Mouse (Mus musculus) neural tube, embryonic 15.5 days (tissue): Measurements from ENCODE around the gene Shroom3. TPM values are rescaled to one million over a fixed set of nuclear protein-coding genes. Genes with fewer than 3 reads are reported as not detected.

Experiments
- ATAC-seq: fragments of 200-750 bp; cut with Nextera tagmentation; 2 replicates; pipeline ENCODE4 v1.8.0; 2017; ENCODE audit warnings: mild to moderate bottlenecking, moderate TSS enrichment, moderate library complexity; ENCODE audit not compliant: low FRiP score
- H3K27ac ChIP-seq: fragments of 300-500 bp; sonication (generic); replicated peaks from 2 replicates; pipeline ENCODE4 v1.5.1; 2015; ENCODE audit warnings: mild to moderate bottlenecking, inconsistent platforms
- H3K27me3 ChIP-seq: fragments of 300-500 bp; sonication (generic); replicated peaks from 2 replicates; pipeline ENCODE4 v1.6.1; 2015; ENCODE audit warnings: inconsistent platforms
- H3K36me3 ChIP-seq: fragments of 300-500 bp; sonication (generic); 2 replicates; pipeline ENCODE4 v1.6.1; 2015; ENCODE audit warnings: inconsistent platforms
- H3K4me1 ChIP-seq: fragments of 300-500 bp; sonication (generic); 2 replicates; pipeline ENCODE4 v1.6.1; 2015; ENCODE audit warnings: inconsistent platforms
- H3K4me2 ChIP-seq: fragments of 300-500 bp; sonication (generic); 2 replicates; pipeline ENCODE4 v1.6.1; 2015; ENCODE audit warnings: inconsistent platforms, mild to moderate bottlenecking, moderate library complexity
- H3K4me3 ChIP-seq: fragments of 300-500 bp; sonication (generic); replicated peaks from 2 replicates; pipeline ENCODE4 v1.5.1; 2015; ENCODE audit warnings: mild to moderate bottlenecking, inconsistent platforms
- H3K9ac ChIP-seq: fragments of 300-500 bp; sonication (generic); replicated peaks from 2 replicates; pipeline ENCODE4 v1.6.1; 2015; ENCODE audit warnings: mild to moderate bottlenecking, inconsistent platforms
- H3K9me3 ChIP-seq: fragments of 300-500 bp; sonication (generic); replicated peaks from 2 replicates; pipeline ENCODE4 v1.6.1; 2016; ENCODE audit warnings: inconsistent platforms
- WGBS: fragments of 180-500 bp; shearing (Covaris S2); methylation state at CpG from one replicate; pipeline ENCODE4 v1.1.7; 2015; ENCODE audit warnings: mixed read lengths; 5-methylcytosine and 5-hydroxymethylcytosine counted together
- polyA plus RNA-seq: library from polyadenylated mRNA; unstranded; fragments of >200 nt; fragmentation: Nextera tagmentation; extraction: Ambion mirVana; gene quantifications from 2 replicates; pipeline ENCODE4 v1.2.1, GENCODE M21; 2015

The Shroom3 gene
- polyA plus RNA-seq, 1 experiment from 2014 or later, result 1.8 TPM

DNA sequence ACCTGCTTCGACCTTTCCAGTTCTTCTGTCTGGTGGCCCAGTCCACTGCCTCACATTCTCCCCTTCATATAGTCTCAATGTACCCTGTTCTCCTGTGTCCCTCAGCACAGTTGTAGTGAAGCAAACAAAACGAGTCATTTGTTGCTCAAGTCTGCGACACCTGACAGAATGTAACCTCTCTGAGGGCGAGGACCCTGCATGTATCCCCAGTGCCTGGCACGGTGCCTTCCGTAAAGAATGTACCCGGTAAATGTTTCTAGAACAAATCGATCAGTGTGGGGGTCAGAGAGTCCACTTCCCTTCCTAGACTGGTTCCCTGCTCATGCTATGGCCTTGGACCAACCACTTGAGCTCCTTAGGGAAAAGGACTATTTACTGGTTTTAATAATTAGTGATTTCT lies 38.4 kb downstream of the Shroom3 start:
- no peaks in the 10 kb centered on the region for H3K9me3 ChIP-seq
- no peak for ATAC-seq
- H3K4me1 ChIP-seq, result no peaks in the 10 kb centered on the region
- no peak overlapping the region for H3K4me3 ChIP-seq
- no peaks in the 10 kb centered on the region for H3K36me3 ChIP-seq
- H3K27me3 ChIP-seq, result no peaks in the 10 kb centered on the region
- no peak overlapping the region for H3K4me2 ChIP-seq
- WGBS, result 93% methylated on average over 8 of the region's 8 CpGs
- no peak overlapping the region for H3K9ac ChIP-seq
- H3K27ac ChIP-seq, result no peak overlapping the region

DNA sequence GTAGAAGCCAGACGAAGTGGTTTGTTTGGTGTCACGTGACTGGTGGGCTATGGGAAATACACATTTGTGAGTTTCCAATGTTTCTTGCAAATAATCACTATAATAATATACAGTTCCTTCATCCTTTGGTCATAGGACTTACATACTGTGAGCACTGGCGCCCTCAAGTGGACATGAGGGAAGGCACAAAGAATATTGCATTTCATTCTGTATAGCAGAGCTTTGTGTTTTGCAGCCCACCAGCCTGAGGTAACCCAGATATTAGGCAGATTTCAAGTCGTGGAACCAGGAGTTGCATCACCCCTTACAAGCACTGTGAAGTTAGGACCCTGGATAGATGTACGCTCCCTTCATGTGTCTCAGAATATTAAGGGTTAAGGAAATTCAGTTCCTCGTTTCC lies 42.7 kb downstream of the Shroom3 start:
- H3K9ac ChIP-seq, result no peak overlapping the region
- peak; percentile 43; the same call in 1 of the 2 replicates for ATAC-seq
- H3K4me1 ChIP-seq, result peaks cover 3% of the 10 kb centered on the region; the same call in 1 of the 2 replicates
- WGBS, result 32% methylated on average over 6 of the region's 6 CpGs
- no peaks in the 10 kb centered on the region for H3K36me3 ChIP-seq
- no peak overlapping the region for H3K4me2 ChIP-seq
- H3K27ac ChIP-seq, result no peak overlapping the region
- no peaks in the 10 kb centered on the region; the same call in 1 of the 2 replicates for H3K27me3 ChIP-seq
- no peaks in the 10 kb centered on the region for H3K9me3 ChIP-seq
- H3K4me3 ChIP-seq, result no peak overlapping the region

DNA sequence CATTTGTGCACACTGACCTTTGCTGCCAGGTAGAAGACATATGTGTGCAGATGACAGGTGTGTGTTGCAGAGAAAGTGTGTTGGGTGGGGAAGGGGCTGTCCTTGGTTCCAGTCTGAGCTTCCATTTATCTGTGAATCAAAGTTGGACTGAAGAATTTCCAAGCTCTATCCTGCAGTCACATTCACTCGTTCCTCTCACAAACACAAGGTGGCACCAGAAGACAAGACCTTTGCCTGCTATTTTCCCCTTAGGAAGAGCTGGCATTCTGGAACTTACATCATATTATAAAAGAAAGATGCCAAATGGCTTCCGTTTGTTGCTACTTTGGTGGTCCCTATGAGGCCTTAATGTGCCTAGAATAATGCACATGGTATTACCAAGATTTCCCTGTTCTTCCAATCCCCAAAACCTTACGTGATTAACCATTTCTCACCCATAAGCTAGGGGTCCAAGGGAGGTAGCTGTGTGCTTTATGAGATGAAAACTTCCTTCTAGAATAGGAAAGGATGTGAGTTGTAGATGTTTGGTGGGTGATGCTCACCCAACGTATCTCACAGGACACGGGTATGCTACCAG lies 45.1 kb downstream of the Shroom3 start:
- WGBS, result 45% methylated on average over 5 of the region's 5 CpGs
- Histone ChIP-seq H3K36me3 (no peaks in the 10 kb centered on the region), H3K9me3 (no peaks in the 10 kb centered on the region), H3K27me3 (no peaks in the 10 kb centered on the region; the same call in 1 of the 2 replicates), H3K27ac (no peak overlapping the region), H3K4me3 (no peak overlapping the region), H3K9ac (no peak overlapping the region), H3K4me1 (peaks cover 3% of the 10 kb centered on the region; the same call in 1 of the 2 replicates), H3K4me2 (no peak overlapping the region)
- ATAC-seq, result peak; percentile 76

DNA sequence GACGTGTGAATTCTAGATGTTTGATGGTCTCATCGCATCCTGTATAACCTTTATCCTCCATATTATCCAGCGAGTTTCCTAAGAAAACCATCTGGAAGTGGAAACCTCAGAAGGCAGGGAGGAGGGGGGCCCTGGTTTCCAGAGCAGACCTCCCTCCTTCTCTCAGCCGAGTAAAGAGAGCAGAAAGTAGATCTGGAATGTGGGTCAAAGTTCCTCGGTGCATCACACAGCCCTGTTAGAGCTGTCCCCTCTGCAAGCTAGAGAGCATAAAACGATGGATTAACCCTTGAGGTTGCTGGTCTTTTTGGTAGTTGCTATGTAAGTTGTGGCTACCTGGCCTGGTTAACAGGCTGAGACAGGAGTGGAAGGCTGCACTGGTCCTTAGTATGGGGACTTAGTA lies 46.0 kb downstream of the Shroom3 start:
- Histone ChIP-seq H3K9me3 (no peaks in the 10 kb centered on the region), H3K4me2 (no peak overlapping the region), H3K27ac (no peak overlapping the region), H3K36me3 (no peaks in the 10 kb centered on the region), H3K9ac (no peak overlapping the region), H3K4me3 (no peak overlapping the region), H3K27me3 (no peaks in the 10 kb centered on the region; the same call in 1 of the 2 replicates), H3K4me1 (peaks cover 3% of the 10 kb centered on the region; the same call in 1 of the 2 replicates)
- ATAC-seq, result no peak
- WGBS, result 76% methylated on average over 6 of the region's 6 CpGs

DNA sequence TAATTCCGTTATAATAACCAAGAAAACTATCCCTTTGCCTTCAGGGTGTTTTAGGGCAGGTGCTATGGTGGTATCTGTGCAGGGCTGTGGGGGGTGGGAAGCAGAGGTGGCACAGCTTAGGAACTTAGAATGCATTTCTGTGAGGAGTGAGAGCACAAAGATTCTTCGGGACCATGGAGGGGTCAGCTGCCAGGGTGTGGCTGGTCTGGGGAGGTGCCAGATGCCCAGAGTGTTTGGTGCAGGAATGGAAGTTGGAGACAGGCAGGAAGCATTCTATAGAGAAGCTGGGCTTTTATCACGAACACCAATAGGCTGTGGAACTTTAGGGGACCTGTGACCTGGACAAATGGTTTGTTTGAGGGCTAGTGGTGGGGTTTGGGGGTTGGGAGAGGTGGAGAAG lies 58.6 kb downstream of the Shroom3 start:
- Histone ChIP-seq H3K4me2 (no peak overlapping the region), H3K36me3 (no peaks in the 10 kb centered on the region), H3K9ac (no peak overlapping the region), H3K27ac (no peak overlapping the region), H3K4me1 (no peaks in the 10 kb centered on the region), H3K27me3 (no peaks in the 10 kb centered on the region), H3K9me3 (no peaks in the 10 kb centered on the region), H3K4me3 (no peak overlapping the region)
- 80% methylated on average over 3 of the region's 3 CpGs for WGBS
- no peak for ATAC-seq

DNA sequence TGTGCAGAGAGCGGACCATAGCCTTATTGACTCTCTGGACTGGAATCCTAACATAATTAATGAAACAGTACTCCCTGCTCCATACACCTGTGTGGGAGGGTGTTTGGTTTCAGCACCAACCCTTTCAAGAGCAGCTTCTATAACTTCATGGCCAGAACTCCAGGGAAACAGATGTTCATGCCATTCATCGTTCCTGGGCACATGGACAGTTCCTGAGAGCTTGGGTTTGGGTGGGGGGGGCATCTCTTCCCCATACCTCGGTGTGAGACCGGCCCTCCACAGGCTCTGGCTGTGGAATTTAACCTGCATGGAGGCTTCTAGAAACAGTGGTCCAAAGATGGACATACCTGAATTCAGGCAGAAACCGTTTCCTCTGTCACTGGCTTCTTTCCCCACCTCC lies 59.5 kb downstream of the Shroom3 start:
- 86% methylated on average over 5 of the region's 5 CpGs for WGBS
- Histone ChIP-seq H3K4me2 (no peak overlapping the region), H3K36me3 (no peaks in the 10 kb centered on the region), H3K4me1 (no peaks in the 10 kb centered on the region), H3K4me3 (no peak overlapping the region), H3K27me3 (no peaks in the 10 kb centered on the region), H3K9ac (no peak overlapping the region), H3K9me3 (no peaks in the 10 kb centered on the region), H3K27ac (no peak overlapping the region)
- no peak for ATAC-seq

DNA sequence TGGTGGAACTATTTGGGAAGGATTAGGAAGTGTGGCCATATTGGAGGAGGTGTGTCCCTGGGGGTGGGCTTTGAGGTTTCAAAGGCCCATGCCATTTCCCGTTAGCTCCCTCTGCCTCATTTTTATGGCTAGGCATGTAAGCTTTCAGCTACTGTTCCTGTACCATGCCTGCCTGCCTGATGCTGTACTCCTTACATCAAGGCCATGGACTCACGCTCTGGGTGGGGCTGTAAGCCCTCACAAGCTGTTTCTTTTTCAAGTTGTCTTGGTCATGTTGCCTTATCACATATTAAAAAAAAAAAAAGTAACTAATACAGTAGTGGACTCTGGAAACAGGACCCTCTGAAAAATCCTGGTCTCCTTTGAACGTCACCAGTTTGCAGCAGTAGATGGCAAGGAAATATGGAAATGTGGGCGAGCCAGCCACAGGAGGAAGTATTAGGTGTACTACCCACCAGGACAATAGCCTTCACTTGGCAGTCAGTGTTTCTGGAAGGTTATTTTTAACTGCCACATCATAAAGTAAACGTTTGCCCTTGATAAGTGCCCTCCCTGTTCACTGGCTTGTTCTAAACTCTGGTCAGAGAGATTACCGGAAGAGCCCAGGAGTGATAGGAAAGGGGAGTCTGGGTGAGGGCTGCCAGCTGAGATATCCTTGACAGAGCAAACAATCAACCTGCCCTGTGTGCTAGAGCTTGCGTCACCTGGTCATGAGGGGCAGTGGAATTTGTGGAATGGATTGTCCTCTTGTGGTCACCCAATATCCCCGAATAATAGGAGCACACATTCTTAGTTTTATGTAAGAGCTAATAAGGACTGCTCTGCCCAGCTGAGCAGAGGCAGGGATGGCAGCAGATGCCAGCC lies 62.4 kb downstream of the Shroom3 start:
- Histone ChIP-seq H3K36me3 (no peaks in the 10 kb centered on the region), H3K27me3 (no peaks in the 10 kb centered on the region), H3K27ac (no peak overlapping the region), H3K9me3 (no peaks in the 10 kb centered on the region), H3K4me3 (no peak overlapping the region), H3K4me2 (no peak overlapping the region), H3K4me1 (no peaks in the 10 kb centered on the region), H3K9ac (no peak overlapping the region)
- ATAC-seq, result no peak
- 88% methylated on average over 8 of the region's 8 CpGs for WGBS

DNA sequence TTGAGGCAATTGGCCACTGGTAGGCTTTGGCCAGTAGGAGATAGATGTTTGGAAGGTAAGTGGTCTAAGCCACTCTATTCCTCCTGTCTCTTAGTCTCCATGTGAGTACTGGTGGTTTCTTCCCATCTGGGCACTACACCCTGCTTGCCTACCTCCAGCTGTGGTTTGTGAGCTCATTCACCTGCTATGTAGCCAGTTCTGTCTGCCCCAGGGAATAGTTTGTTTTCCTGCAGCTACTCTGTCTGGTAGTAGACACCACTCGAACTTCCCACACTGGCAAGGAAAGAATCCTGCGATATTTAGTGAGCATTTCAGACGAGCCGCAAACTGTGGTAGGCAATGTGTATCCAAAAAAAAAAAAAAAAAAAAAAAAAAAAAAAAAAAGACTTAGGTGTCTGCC lies 68.3 kb downstream of the Shroom3 start:
- H3K9me3 ChIP-seq, result no peaks in the 10 kb centered on the region
- no peak for ATAC-seq
- H3K36me3 ChIP-seq, result no peaks in the 10 kb centered on the region
- H3K4me1 ChIP-seq, result no peaks in the 10 kb centered on the region
- no peaks in the 10 kb centered on the region for H3K27me3 ChIP-seq
- H3K9ac ChIP-seq, result no peak overlapping the region
- H3K27ac ChIP-seq, result no peak overlapping the region
- WGBS, result 93% methylated on average over 4 of the region's 4 CpGs
- H3K4me3 ChIP-seq, result no peak overlapping the region
- H3K4me2 ChIP-seq, result no peak overlapping the region

DNA sequence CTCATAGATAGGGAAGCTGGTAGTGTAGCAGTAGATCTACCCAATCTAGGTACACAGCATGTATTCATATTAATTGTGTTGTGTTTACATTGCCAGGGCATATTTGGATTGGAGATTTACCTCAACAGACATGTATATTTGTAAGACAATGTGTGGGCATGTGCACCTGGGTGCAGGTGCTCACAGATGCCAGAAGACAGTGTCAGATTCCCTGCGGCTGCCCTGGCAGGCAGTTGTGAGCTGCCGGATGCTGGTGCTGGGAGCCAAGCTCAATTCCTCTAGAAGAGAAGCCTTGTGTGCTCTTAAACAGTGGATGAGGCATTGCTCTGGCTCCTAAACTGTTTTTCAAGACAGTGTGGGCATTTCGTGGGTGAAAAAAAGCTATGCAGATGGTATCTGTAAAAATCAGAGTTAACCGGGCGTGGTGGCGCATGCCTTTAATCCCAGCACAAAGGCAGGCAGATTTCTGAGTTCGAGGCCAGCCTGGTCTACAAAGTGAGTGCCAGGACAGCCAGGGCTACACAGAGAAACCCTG lies 72.1 kb downstream of the Shroom3 start:
- Histone ChIP-seq H3K4me1 (no peaks in the 10 kb centered on the region), H3K4me3 (no peak overlapping the region), H3K9me3 (no peaks in the 10 kb centered on the region), H3K27ac (no peak overlapping the region), H3K27me3 (no peaks in the 10 kb centered on the region), H3K36me3 (no peaks in the 10 kb centered on the region), H3K9ac (no peak overlapping the region), H3K4me2 (no peak overlapping the region)
- no peak for ATAC-seq
- 91% methylated on average over 7 of the region's 7 CpGs for WGBS

DNA sequence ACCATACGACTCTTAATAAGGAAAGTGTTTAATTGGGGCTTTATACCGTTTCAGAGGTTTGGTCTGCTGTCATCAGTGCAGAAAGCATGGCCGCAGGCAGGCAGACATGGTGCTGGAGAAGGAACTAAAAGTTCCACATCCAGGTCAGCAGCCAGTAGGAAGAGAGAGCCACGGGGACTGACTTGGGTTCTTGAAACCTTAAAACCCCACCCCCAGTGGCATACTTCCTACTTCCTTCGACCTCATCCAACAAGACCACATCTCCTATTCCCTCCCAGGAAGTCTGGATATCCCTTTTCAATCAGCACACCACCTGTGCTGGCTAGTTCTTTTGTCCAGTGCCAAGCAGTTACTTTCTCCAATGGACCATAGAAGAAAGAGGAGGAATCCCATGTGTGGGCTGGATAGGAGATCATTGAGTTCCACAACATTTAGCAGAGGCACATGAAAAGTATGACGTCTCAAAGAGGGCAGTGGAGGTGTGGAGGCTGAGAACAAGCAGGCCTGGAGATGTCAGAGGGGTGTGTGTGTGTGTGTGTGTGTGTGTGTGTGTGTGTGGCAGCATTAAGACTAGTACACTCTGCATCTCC lies 76.0 kb downstream of the Shroom3 start:
- Histone ChIP-seq H3K9me3 (no peaks in the 10 kb centered on the region), H3K4me3 (no peak overlapping the region), H3K9ac (no peak overlapping the region), H3K4me2 (no peak overlapping the region), H3K27me3 (no peaks in the 10 kb centered on the region), H3K4me1 (no peaks in the 10 kb centered on the region), H3K27ac (no peak overlapping the region), H3K36me3 (no peaks in the 10 kb centered on the region)
- ATAC-seq, result no peak
- WGBS, result 83% methylated on average over 6 of the region's 6 CpGs

DNA sequence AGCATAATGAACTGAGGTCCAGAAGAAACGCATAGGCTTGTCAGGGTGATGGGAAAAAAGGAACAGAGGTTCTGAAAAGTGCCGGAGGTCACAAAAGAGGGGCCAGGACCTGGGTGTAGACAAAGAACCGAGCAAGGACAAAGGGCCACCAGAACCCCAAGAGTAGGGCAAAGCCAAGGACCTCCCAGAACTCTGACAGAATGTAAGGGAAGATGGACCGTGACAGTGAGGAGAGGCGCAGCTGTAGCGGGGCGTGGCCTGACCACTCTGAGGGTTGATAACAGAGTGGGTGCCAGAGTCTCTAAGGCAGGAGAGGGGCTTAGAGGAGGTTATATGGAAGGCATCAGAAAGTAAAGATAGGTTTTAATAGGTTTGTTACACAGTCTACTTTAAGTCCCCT lies 77.3 kb downstream of the Shroom3 start:
- Histone ChIP-seq H3K9ac (no peak overlapping the region), H3K27ac (no peak overlapping the region), H3K27me3 (no peaks in the 10 kb centered on the region), H3K36me3 (no peaks in the 10 kb centered on the region), H3K4me2 (no peak overlapping the region), H3K4me3 (no peak overlapping the region), H3K4me1 (no peaks in the 10 kb centered on the region), H3K9me3 (no peaks in the 10 kb centered on the region)
- no peak for ATAC-seq
- 78% methylated on average over 7 of the region's 7 CpGs for WGBS
